Mouse (Mus musculus): ENCODE data around the gene Meox1. TPM values are rescaled to one million over a fixed set of nuclear protein-coding genes. Genes with fewer than 3 reads are reported as not detected.

The Meox1 gene
- total RNA-seq, 2 experiments from 2014 or later, result 8.6 to 10.8 TPM

DNA sequence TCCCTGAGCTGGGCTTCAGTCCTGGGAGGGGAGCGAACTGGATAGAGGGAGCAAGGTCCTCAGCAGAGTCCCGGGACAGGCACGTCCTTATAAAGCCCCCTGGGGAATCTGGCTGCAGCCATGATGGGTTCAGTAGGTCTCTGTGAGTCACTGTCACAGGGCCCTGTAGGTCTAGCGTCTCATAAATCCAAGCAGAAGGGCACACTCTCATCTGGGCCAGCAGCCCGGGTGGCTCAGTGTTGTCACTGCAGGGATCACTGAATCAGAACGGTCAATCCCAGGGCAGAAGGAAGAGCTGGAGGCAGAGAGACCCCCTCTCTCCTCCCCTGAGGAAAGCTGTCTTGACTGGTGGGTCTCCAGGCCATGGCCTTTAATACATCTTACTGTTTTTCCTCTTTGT is 14.6 kb upstream of the Meox1 start:
- intact Hi-C loops (cut with DNase I; ENCODE audit: low total_unique reads), result no loop called here
- no peak for DNase-seq

DNA sequence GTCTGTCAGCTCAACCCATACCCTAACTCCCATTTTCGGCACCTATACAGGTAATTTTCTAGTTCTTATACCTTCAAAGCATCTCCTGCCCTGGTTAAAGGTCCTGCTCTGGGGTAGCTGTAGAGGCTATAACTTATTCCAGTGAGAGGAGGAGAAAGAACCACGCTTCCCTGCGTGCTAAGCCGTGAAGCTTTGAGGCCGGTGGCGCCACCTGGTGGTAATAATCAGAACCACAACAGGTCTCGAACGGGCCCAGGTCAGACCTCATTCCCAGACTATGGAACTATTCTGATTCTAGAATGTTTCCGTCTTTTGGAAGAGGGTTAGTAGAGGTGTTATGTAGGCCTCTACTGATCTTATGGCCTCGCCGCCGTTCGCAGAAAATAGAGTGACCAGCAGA is 10.9 kb upstream of the Meox1 start:
- intact Hi-C loops (cut with DNase I; ENCODE audit: low total_unique reads), result no loop called here

DNA sequence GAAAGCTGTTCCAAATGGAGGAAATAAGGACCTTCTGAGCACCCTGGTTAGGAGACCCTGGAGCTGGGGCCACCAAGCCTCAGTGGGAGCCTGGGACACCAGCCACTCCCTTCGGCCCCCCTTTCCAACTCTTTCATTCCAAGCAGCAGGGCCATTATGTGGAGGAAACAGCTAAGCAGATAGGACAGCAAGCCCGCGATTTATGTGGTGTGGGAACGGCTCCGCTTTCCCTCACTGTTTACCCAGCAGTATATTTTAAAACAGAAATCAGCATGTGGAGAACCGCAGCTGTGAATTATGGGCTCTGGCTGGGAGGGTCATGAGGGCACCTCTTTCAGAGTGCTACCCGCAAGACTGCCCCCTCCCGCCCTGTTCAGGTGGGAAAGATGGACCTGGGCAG is 7.1 kb upstream of the Meox1 start:
- no peak for DNase-seq
- intact Hi-C loops (cut with DNase I; ENCODE audit: low total_unique reads), result no loop called here

More for the DNA sequence above, 10.9 kb upstream of the Meox1 start:
- peak; percentile 78 for DNase-seq

DNA sequence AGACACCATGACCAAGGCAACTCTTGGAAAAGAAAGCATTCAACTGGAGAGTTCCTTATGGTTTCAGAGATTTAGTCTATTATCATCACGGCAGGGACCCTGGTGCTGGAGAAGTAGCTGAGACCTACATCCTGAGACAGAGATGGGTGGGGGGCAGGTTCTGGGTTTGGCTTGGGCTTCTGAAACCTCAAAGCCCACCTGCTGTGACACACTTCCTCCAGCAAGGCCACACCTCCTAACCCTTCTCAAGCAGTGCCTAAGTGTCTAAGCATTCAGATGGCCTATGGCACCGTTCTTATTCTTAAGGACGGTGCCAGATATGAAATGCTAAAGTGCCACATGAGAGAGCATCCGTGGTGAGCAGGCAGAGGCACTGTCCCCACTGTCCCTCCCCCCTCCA is 4.2 kb upstream of the Meox1 start:
- intact Hi-C loops (cut with DNase I; ENCODE audit: low total_unique reads), result no loop called here
- DNase-seq, result no peak

DNA sequence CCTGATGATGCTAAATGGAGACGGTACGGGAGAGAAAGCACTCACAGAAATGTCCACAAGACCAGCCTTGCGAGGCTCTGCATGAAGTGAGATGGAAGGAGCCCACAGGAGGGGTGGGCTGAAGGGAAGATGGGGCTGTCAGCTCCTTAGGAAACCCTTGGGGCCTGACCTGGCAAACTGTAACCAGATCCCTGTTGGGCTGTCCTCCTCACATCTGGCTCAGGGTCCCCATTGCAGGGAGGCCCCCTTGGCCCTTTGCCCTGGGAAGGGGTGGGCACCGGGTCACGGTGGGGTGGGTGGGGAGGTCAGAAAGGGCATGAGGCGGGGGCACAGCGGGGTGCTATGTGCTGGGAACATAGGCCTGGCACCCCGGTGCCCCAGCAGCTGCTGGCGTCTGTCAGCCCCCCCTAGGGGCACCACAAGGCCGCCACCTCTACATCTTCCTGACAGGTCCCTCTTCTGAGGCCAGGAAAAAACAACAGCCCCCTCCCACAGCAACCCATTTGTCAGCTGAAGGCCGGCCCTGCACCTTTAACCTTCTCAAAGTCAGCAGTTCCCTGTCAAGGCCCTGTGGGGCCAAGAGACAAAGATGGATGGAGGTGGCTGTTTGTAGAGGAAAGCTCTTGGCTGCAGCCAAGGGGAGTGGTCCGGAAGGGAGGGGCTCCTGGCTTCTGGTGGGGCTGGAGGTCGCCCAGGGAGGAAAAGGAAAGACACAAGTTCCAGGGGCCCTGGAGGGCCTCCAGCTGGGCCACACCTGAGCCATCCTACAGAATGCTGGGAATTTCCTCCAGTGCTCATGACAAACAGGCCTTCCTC is 2.6 kb upstream of the Meox1 start:
- intact Hi-C loops (cut with DNase I; ENCODE audit: low total_unique reads), result no loop called here
- no peak for DNase-seq

DNA sequence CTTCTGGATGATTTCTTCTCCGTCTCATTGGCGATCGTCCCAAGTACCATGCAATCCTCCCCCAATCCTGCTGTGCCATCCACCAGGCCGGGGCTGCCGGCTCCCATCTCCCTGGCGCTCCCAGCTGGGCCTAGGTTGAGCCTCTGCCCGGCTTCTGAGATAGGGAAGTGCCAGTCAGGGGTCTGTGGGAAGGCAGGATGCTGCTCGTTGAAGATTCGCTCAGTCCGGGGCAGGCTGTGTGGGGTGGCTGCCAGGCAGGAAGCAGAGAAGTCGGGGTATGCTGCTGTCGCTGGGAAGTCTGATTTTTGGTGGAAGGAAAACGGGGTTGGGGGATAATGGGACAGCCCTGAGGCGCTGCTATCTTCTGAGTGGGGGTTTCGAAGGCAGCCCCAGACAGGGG is 614 bp downstream of the Meox1 start:
- intact Hi-C loops (cut with DNase I; ENCODE audit: low total_unique reads), result no loop called here
- DNase-seq, result peak; percentile 32

DNA sequence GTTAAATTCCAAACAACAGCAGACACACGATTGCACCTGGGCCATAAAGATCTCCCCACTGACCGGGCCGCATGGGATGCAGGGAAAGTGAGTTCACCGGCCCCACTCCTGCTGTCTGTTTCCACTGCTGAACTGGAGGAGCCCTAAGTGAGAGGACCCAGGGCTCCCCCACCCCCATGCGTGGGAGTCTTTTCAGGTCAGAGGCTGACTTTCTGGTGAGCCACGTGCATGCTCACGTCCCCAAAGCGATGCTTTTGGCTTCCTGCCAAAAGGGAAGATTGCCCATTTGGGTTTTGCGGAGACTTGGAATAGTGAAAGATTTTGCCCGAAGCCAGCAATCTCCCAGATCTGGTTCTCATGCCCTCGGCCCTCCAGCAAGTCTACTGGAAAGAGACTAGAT is 2.7 kb downstream of the Meox1 start:
- intact Hi-C loops (cut with DNase I; ENCODE audit: low total_unique reads), result no loop called here
- DNase-seq, result no peak

DNA sequence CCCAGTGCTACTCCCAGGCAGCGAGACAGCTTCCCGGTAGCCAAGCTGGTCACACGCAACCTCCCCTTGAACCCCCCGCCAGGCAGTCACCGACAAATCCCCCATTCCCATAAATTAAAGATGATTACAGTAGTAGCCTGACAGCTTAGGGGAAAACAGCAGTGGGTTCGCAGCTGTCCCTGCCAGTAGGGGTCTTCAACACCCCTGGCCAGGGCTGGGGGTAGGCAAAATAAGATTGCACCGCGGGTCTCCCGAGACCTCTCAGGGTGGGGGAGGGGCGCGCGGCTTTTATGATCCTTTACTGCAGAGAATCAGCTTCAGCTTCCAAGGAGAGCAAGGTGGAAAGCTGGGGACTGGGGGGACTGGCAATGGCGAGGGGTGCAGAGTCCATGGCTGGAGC is 4.4 kb downstream of the Meox1 start:
- no peak for DNase-seq
- intact Hi-C loops (cut with DNase I; ENCODE audit: low total_unique reads), result no loop called here

DNA sequence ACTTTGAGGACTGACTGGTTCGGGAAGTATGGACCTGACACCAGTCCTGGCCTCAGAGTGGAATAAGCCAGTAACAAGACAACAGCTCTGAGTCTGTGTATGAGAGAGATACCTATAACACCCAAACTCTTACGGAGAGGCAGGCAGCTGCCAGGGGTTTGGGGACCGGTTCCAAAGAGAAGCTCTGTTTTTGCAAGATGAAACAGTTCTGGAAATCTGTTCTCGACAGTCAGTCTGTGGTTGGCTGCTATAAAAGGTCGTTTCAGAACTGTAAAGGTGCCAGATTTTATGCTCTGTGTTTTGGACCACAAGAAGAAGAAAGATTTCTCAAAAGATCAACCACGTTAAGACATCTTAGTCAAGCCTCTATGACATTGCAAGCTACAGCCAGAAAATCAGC is 5.4 kb downstream of the Meox1 start:
- DNase-seq, result no peak
- intact Hi-C loops (cut with DNase I; ENCODE audit: low total_unique reads), result no loop called here

DNA sequence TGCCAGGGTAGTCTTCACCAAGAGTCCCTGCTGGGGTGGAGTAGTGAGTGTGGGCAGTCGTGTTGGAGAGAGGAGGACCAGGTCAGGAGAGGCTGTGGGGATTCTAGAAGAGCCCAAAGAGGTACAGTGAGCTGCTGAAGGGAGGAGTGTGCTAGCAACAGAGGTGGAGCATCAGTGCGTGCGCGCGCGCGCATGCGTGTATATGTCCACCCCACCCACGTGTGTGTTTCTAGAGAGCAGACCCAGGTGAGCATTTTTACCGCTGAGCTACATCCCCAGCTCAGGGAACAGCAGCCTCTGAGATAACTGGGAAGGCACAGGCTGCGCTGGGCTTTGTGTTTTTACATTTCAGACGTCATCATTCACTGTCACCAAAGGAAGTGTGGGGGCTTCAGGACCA is 7.7 kb downstream of the Meox1 start:
- DNase-seq, result no peak
- intact Hi-C loops (cut with DNase I; ENCODE audit: low total_unique reads), result no loop called here

DNA sequence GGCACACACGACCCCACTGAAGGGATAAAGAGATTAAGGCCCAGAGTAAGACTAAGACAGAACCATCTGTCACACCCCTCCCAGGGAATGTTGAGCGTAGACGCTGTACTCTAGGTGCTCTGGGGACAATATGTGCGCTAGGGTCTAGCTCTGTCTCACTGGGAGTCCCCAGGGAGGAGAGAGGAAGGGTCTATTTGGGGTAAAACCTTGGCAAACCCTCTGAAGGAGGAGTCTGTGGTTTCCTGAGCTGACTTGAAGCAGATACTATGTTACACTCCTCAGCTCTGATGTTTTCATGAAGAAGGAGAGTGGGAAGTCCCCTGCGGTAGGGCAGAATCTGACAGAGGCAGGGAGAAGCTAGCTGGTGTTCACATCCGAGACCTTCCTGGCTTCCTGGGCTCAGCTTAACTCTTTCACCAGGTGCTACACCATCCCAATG is 8.3 kb downstream of the Meox1 start:
- intact Hi-C loops (cut with DNase I; ENCODE audit: low total_unique reads), result no loop called here
- no peak for DNase-seq

DNA sequence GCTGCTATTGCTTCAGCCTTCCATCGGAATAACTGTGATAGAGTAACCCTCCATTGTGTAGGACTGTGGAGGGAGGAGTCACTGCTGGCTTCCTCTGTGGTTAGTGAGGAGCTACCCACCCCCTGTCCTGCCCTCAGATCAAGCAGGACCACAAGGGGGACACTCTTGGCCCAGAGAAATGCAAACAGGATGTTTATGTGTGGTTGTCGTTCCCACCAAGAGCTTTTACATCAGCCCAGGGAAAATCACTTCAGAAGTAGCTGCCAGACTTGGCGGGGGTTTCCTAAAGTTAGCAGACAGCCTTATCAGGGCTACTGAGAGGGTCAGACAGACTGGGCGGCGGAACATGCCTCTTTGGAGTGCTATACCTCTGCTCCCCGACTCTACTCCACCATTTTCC is 8.9 kb downstream of the Meox1 start:
- DNase-seq, result no peak
- intact Hi-C loops (cut with DNase I; ENCODE audit: low total_unique reads), result no loop called here

DNA sequence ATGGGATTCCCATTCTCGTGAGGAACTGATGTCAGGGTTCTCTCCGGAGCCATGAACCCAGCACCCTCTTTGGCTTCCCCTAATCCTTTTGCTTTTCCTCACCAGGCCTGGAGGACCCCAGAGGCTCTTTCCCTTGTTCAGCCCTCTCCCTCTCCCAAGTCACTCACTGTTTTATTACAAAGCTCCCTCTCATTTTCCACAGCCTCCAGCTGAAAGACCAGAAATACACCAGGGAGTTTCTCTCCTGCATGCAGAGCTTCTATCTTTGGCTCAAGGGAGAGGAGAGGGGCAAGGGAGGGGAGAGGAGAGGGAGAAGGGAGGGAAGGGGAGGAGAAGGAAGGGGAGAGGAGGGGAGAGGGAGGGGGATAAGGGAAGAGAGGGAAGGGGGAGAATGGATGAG is 10.3 kb downstream of the Meox1 start:
- intact Hi-C loops (cut with DNase I; ENCODE audit: low total_unique reads), result no loop called here
- no peak for DNase-seq

DNA sequence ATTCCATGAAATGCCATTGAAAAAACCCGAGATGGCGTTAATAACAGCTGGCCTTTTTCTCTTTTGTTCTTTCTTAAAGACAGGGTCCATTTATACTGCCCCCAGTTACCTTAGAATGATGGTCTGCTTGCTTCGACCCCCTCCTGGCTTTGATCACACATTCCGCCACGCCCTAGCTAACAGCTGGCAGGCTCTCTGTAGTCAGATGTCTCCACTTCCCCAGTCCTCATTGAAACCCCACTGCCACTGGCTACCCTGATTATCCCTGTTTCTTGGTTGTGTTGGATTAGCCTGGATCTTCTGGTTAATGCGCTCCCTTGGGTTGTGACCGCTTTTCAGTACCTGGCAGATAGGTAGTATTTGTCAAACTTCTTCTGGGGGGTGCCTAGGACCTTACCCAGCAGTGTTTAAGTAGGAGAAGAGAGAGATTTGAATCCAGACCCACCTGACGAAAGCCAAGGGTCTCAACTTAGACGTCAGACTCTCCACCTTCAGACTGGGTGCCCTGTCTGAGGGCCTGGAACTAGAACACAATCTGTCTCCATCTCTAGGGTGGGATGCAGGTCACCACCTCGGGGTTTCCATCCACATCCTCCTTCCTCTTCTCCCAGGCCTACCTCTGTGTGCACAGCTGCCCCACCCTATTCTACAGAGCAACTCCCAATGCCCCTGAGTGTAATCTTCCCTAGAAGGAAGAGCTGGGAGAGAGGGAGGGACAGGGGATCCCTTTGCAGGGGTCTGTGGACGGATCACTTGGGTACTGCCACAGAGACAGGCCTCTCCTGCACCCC is 11.5 kb downstream of the Meox1 start:
- DNase-seq, result no peak
- intact Hi-C loops (cut with DNase I; ENCODE audit: low total_unique reads), result no loop called here

DNA sequence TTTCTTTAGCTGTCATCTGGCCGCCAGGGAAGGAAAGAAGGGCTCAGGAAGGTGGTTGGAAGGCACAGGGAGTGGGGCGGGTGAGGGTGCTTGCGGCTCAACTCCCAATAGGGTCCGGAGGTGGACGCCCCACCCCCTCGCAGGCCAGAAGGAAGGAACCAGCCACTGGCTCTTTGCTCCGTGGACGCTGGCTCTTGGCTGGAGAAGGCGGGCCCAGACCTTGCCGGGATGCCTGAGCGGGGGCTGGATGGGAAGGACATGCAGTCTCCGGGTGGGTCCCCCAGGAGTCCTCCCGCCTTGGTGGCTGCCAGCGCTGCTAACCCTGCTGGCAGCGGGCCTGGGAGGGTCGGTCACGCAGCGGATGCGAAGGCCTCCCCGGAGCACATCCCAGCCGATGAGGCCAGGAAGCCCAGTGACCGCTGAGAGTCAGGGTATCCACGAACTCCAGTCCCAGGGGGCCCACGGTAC is 12.5 kb downstream of the Meox1 start:
- peak; percentile 91 for DNase-seq
- intact Hi-C loops (cut with DNase I; ENCODE audit: low total_unique reads), result no loop called here

DNA sequence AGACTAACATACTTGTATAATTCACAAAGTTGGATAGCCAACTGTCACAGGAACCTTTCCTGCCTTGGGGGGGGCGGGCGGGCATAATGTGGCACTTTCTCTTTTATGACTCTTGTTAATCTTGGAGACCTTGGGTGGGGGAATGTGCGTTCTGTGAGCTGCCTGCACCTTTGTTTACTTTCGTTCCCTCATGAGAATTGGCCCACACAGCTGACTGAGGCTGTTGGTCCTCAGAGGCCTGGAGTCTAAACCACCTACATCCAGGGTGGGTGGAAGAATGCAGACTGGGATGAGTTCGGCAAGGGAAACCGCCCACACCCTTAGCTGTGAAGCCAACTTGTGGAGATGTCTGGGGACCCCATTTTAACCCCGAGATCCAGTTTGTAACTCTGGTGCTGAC is 13.0 kb downstream of the Meox1 start:
- no peak for DNase-seq
- intact Hi-C loops (cut with DNase I; ENCODE audit: low total_unique reads), result no loop called here

DNA sequence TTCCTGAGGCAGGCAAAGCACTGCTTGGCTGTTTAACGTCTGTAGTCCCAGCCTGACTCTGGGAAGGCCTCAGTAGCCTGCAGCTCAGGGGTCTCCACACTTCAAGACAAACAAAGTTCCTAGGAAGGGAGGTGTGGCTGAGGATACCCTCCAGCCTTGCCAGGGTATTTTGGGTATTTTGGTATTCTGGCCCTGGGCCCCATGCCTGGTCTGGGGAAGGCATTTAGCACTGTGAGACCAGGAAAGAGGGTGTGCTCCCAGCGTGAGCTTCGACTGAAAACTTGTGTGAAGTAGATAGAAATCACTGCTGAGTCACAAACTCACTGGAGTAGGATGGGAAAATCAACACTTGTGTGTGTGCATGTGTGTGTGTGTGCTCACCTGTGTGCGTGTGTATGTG is 14.5 kb downstream of the Meox1 start:
- DNase-seq, result no peak
- intact Hi-C loops (cut with DNase I; ENCODE audit: low total_unique reads), result no loop called here

DNA sequence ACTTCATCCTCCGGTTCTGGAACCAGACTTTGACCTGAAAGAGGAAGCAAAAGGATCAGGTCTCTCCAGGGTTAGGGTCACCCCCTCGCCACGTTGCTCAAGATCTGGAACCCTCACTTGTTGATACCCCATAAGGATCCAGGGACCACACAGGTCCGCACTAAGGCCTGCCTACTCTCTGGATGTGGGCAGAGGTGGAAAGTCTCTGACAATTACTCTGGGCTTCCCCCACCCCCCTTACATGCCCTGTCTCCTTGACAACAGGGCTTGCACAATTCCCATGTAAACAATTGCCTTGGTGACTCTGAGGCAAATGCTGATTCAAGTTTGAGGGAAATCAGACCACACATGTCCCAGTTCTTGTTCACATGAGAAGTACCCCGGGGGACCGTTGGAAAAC is 15.5 kb downstream of the Meox1 start:
- intact Hi-C loops (cut with DNase I; ENCODE audit: low total_unique reads), result no loop called here
- DNase-seq, result no peak

DNA sequence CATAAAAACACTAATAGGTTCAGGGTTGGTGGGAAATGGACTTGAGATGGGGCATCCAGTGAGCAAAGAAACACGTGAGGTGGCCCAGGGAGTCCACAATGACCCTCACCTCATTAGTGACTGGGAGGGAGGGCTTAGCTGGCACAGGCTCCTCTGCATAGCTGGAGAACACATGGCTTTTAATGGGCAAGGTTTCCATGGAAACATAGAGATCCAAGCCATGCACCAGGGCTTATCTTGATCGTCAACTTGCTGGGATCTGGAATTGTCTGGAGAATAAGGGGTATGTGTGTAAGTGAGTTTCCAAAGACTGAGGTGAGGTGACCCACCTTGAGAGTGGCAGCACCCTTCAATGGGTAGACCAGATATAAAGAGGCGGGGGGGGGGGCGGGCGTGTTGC is 19.2 kb downstream of the Meox1 start:
- no peak for DNase-seq
- intact Hi-C loops (cut with DNase I; ENCODE audit: low total_unique reads), result no loop called here

DNA sequence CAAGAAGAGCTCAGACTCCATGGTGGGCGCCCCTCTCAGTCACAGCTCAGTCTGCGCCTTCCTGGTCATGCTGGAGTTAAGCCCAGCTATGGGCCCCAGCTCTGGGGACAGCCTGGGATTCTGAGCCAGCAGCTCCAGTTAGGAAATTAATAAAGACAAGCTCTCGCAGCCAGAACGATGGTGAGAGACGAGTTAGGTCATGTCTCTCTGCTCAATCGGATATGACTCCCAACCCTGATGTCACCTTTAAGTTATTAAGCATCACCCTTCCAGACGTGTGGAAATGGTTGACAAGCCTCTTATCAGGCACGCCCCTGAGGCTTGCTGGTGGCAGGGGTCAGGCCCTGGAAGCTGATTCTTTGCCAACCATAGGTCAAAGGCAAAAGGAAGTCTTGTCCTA is 20.3 kb downstream of the Meox1 start:
- peak; percentile 35 for DNase-seq
- intact Hi-C loops (cut with DNase I; ENCODE audit: low total_unique reads), result no loop called here

DNA sequence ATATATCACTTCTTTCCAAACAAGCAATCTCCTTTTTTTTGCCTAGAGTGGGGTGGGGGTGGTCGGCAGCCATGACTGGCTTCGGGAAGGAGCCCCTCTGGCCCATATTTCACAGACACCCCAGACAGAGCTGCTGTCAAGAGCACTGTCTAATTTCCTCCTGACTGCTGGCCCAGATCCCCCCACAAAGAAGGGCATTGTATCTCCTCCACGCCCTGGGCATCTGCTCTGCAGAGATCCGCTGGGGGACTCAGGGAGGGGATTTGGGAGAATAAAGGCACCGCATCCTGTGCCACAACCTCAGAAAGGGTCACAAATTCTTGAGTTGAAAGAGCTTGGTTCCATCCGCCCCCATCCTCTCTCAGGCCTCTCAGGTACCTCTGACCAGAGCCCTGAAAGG is 22.7 kb downstream of the Meox1 start:
- DNase-seq, result no peak
- intact Hi-C loops (cut with DNase I; ENCODE audit: low total_unique reads), result no loop called here

Measured in gastrocnemius, postnatal 14 days (tissue).